Mouse (Mus musculus) liver, embryonic 16.5 days (tissue): ENCODE results near the gene Arl14. TPM values are rescaled to one million over a fixed set of nuclear protein-coding genes. Genes with fewer than 3 reads are reported as not detected.
"Not testable (repeated sequence)": the region's sequence is repeated elsewhere in the genome, so short reads cannot be mapped to it uniquely, and the experiment has no call there.

Experiments used
- ATAC-seq: fragments of 200-750 bp; cut with Nextera tagmentation; 2 replicates; pipeline ENCODE4 v1.8.0; 2017; ENCODE audit warnings: low read depth, mild to moderate bottlenecking, moderate number of reproducible peaks, moderate library complexity
- H3K27ac ChIP-seq: fragments of 300-500 bp; sonication (generic); 2 replicates; pipeline ENCODE4 v1.5.1; 2014; ENCODE audit warnings: mild to moderate bottlenecking, low read length
- H3K27me3 ChIP-seq: fragments of 300-500 bp; sonication (generic); 2 replicates; pipeline ENCODE4 v1.6.1; 2014; ENCODE audit warnings: low read depth, low read length, mixed read lengths; ENCODE audit not compliant: control insufficient read depth, insufficient read depth
- H3K36me3 ChIP-seq: fragments of 300-500 bp; sonication (generic); 2 replicates; pipeline ENCODE4 v1.6.1; 2014; ENCODE audit warnings: mild to moderate bottlenecking; ENCODE audit not compliant: control insufficient read depth, insufficient read depth
- H3K4me1 ChIP-seq: fragments of 300-500 bp; sonication (generic); 2 replicates; pipeline ENCODE4 v1.6.1; 2014; ENCODE audit warnings: low read depth, low read length, mixed read lengths; ENCODE audit not compliant: control insufficient read depth
- H3K4me2 ChIP-seq: fragments of 300-500 bp; sonication (generic); 2 replicates; pipeline ENCODE4 v1.6.1; 2014; ENCODE audit warnings: low read depth, low read length, mixed read lengths
- H3K4me3 ChIP-seq: fragments of 300-500 bp; sonication (generic); 2 replicates; pipeline ENCODE4 v1.5.1; 2014; ENCODE audit warnings: low read depth, mild to moderate bottlenecking, low read length
- H3K9ac ChIP-seq: fragments of 300-500 bp; sonication (generic); 2 replicates; pipeline ENCODE4 v1.6.1; 2014; ENCODE audit warnings: low read depth, low read length
- H3K9me3 ChIP-seq: fragments of 300-500 bp; sonication (generic); replicated peaks from 2 replicates; pipeline ENCODE4 v1.6.1; 2016; ENCODE audit warnings: low read length; ENCODE audit not compliant: control insufficient read depth
- WGBS: fragments of 180-500 bp; shearing (Covaris S2); extraction: QIAGEN DNeasy Blood & Tissue Kit; methylation state at CpG from one replicate; pipeline ENCODE4 v1.1.7; 2014; ENCODE audit not compliant: insufficient replicate concordance; 5-methylcytosine and 5-hydroxymethylcytosine counted together
- polyA plus RNA-seq: library from polyadenylated mRNA; unstranded; fragments of >200 nt; fragmentation: Nextera tagmentation; extraction: Ambion mirVana; gene quantifications from 2 replicates; pipeline ENCODE4 v1.2.1, GENCODE M21; 2015

Gene Arl14
- polyA plus RNA-seq, 1 experiment from 2014 or later: not detected

- Histone ChIP-seq H3K4me3 (no peak overlapping the region), H3K4me1 (no peaks in the 10 kb centered on the region), H3K9ac (no peak overlapping the region), H3K4me2 (no peak overlapping the region), H3K36me3 (no peaks in the 10 kb centered on the region), H3K9me3 (no peaks in the 10 kb centered on the region), H3K27me3 (no peaks in the 10 kb centered on the region), H3K27ac (no peak overlapping the region)
- ATAC-seq: no peak
- WGBS: 39% methylated on average over 2 of the region's 2 CpGs
Observed at GRCm38 (mm10) chr3:69226496-69226895, 4.3 kb downstream of the Arl14 start.

GRCm38 (mm10) chr3:69228002-69228401, 5.8 kb downstream of the Arl14 start:
- Histone ChIP-seq H3K27me3 (no peaks in the 10 kb centered on the region), H3K4me1 (no peaks in the 10 kb centered on the region), H3K9me3 (no peaks in the 10 kb centered on the region), H3K4me2 (no peak overlapping the region), H3K36me3 (no peaks in the 10 kb centered on the region), H3K9ac (no peak overlapping the region), H3K27ac (no peak overlapping the region), H3K4me3 (no peak overlapping the region)
- WGBS: 26% methylated on average over 1 of the region's 1 CpGs
- ATAC-seq: no peak

- WGBS: 75% methylated on average over 14 of the region's 14 CpGs
- ATAC-seq: no peak
Observed at GRCm38 (mm10) chr3:69231522-69232138, 9.4 kb downstream of the Arl14 start.

GRCm38 (mm10) chr3:69233552-69234189, 11.5 kb downstream of the Arl14 start:
- ATAC-seq, H3K9ac ChIP-seq, H3K36me3 ChIP-seq, H3K27ac ChIP-seq, H3K4me1 ChIP-seq, H3K27me3 ChIP-seq, H3K4me3 ChIP-seq, H3K9me3 ChIP-seq, H3K4me2 ChIP-seq: not testable (repeated sequence)
- WGBS: 72% methylated on average over 10 of the region's 10 CpGs

More at GRCm38 (mm10) chr3:69231522-69232138, 9.4 kb downstream of the Arl14 start:
- H3K36me3 ChIP-seq: no peaks in the 10 kb centered on the region
- H3K4me2 ChIP-seq: no peak overlapping the region
- no peaks in the 10 kb centered on the region for H3K27me3 ChIP-seq
- no peaks in the 10 kb centered on the region for H3K9me3 ChIP-seq
- H3K4me3 ChIP-seq: no peak overlapping the region
- no peak overlapping the region for H3K9ac ChIP-seq
- no peak overlapping the region for H3K27ac ChIP-seq
- no peaks in the 10 kb centered on the region for H3K4me1 ChIP-seq

- ATAC-seq: no peak
- Histone ChIP-seq H3K27me3 (no peaks in the 10 kb centered on the region), H3K36me3 (no peaks in the 10 kb centered on the region), H3K9me3 (no peaks in the 10 kb centered on the region), H3K4me3 (no peak overlapping the region), H3K27ac (no peak overlapping the region), H3K4me1 (no peaks in the 10 kb centered on the region), H3K9ac (no peak overlapping the region), H3K4me2 (no peak overlapping the region)
- WGBS: 89% methylated on average over 1 of the region's 1 CpGs
Observed at GRCm38 (mm10) chr3:69234525-69234924, 12.3 kb downstream of the Arl14 start.

- H3K4me3 ChIP-seq: no peak overlapping the region
- H3K27me3 ChIP-seq: no peaks in the 10 kb centered on the region
- WGBS: 67% methylated on average over 3 of the region's 3 CpGs
- no peak overlapping the region for H3K9ac ChIP-seq
- no peak overlapping the region for H3K4me2 ChIP-seq
- no peaks in the 10 kb centered on the region for H3K4me1 ChIP-seq
- H3K36me3 ChIP-seq: no peaks in the 10 kb centered on the region
- H3K27ac ChIP-seq: no peak overlapping the region
- no peaks in the 10 kb centered on the region for H3K9me3 ChIP-seq
- no peak for ATAC-seq
Observed at GRCm38 (mm10) chr3:69235806-69236205, 13.6 kb downstream of the Arl14 start.

GRCm38 (mm10) chr3:69236491-69236890, 14.3 kb downstream of the Arl14 start:
- no peaks in the 10 kb centered on the region for H3K36me3 ChIP-seq
- no peak overlapping the region for H3K4me2 ChIP-seq
- H3K27ac ChIP-seq: no peak overlapping the region
- H3K4me1 ChIP-seq: no peaks in the 10 kb centered on the region
- H3K27me3 ChIP-seq: no peaks in the 10 kb centered on the region
- no peak for ATAC-seq
- WGBS: 69% methylated on average over 12 of the region's 12 CpGs
- H3K9ac ChIP-seq: no peak overlapping the region
- no peaks in the 10 kb centered on the region for H3K9me3 ChIP-seq
- no peak overlapping the region for H3K4me3 ChIP-seq

- Histone ChIP-seq H3K4me1 (no peaks in the 10 kb centered on the region), H3K4me2 (no peak overlapping the region), H3K4me3 (no peak overlapping the region), H3K36me3 (no peaks in the 10 kb centered on the region), H3K27me3 (peaks cover 2% of the 10 kb centered on the region; the same call in 1 of the 2 replicates), H3K9me3 (no peaks in the 10 kb centered on the region), H3K9ac (no peak overlapping the region), H3K27ac (no peak overlapping the region)
- no peak for ATAC-seq
- whole genome bisulfite sequencing: 41% methylated on average over 12 of the region's 12 CpGs
Observed at GRCm38 (mm10) chr3:69238141-69238851, 16.1 kb downstream of the Arl14 start.

- H3K27me3 ChIP-seq: peaks cover 2% of the 10 kb centered on the region; the same call in 1 of the 2 replicates
Observed at GRCm38 (mm10) chr3:69239246-69239645, 17.0 kb downstream of the Arl14 start.

More at GRCm38 (mm10) chr3:69239246-69239645, 17.0 kb downstream of the Arl14 start:
- Histone ChIP-seq H3K27ac (no peak overlapping the region), H3K4me1 (no peaks in the 10 kb centered on the region), H3K4me3 (no peak overlapping the region), H3K4me2 (no peak overlapping the region), H3K9ac (no peak overlapping the region), H3K9me3 (no peaks in the 10 kb centered on the region), H3K36me3 (no peaks in the 10 kb centered on the region)
- 60% methylated on average over 5 of the region's 5 CpGs for WGBS
- ATAC-seq: no peak
